Mouse (Mus musculus) liver, embryonic 15.5 days (tissue): ENCODE results near the gene Hcrt. TPM values are rescaled to one million over a fixed set of nuclear protein-coding genes. Genes with fewer than 3 reads are reported as not detected.

Experiments
- ATAC-seq: fragments of 200-750 bp; cut with Nextera tagmentation; 2 replicates; pipeline ENCODE4 v1.8.0; 2017; ENCODE audit warnings: moderate number of reproducible peaks, mild to moderate bottlenecking, moderate library complexity; ENCODE audit not compliant: insufficient read depth
- H3K27ac ChIP-seq: fragments of 300-500 bp; sonication (generic); replicated peaks from 2 replicates; pipeline ENCODE4 v1.5.1; 2015; ENCODE audit warnings: mild to moderate bottlenecking, inconsistent platforms
- H3K27me3 ChIP-seq: fragments of 300-500 bp; sonication (generic); 2 replicates; pipeline ENCODE4 v1.6.1; 2015; ENCODE audit warnings: mild to moderate bottlenecking, inconsistent platforms
- H3K36me3 ChIP-seq: fragments of 300-500 bp; sonication (generic); replicated peaks from 2 replicates; pipeline ENCODE4 v1.6.1; 2015; ENCODE audit warnings: moderate library complexity, mild to moderate bottlenecking, inconsistent platforms
- H3K4me1 ChIP-seq: fragments of 300-500 bp; sonication (generic); replicated peaks from 2 replicates; pipeline ENCODE4 v1.6.1; 2015; ENCODE audit warnings: inconsistent platforms
- H3K4me2 ChIP-seq: fragments of 300-500 bp; sonication (generic); 2 replicates; pipeline ENCODE4 v1.6.1; 2015; ENCODE audit warnings: moderate library complexity, mild to moderate bottlenecking, inconsistent platforms
- H3K4me3 ChIP-seq: fragments of 300-500 bp; sonication (generic); replicated peaks from 2 replicates; pipeline ENCODE4 v1.5.1; 2015; ENCODE audit warnings: mild to moderate bottlenecking, inconsistent platforms
- H3K9ac ChIP-seq: fragments of 300-500 bp; sonication (generic); 2 replicates; pipeline ENCODE4 v1.6.1; 2015; ENCODE audit warnings: moderate library complexity, mild to moderate bottlenecking, inconsistent platforms
- H3K9me3 ChIP-seq: fragments of 300-500 bp; sonication (generic); replicated peaks from 2 replicates; pipeline ENCODE4 v1.6.1; 2016; ENCODE audit warnings: inconsistent platforms
- WGBS: fragments of 180-500 bp; shearing (Covaris S2); methylation state at CpG from one replicate; pipeline ENCODE4 v1.1.7; 2015; ENCODE audit warnings: mixed read lengths; ENCODE audit not compliant: insufficient replicate concordance; 5-methylcytosine and 5-hydroxymethylcytosine counted together
- polyA plus RNA-seq: library from polyadenylated mRNA; unstranded; fragments of >200 nt; fragmentation: Nextera tagmentation; extraction: Ambion mirVana; gene quantifications from 2 replicates; pipeline ENCODE4 v1.2.1, GENCODE M21; 2015

Hcrt gene
- polyA plus RNA-seq, 1 experiment from 2014 or later: not detected

DNA sequence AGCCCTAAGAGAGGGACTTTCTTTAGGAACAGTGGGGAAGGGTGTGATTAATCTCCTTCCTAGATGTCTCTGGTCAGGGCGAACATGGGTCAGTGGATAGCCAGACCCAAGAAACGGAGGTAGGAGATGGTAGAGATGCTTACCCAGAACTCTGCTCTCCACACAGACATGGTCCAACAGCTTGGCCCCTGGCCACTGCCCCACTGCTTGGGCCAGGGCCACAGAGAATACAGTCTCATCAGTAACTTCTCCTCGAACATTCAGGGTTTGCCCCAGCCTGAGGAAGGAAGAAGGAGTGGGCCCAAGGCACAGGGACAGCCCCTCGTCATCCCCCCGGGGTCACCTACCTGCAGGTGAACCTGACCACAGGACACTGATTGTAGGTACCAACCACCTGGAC lies 5.1 kb upstream of the Hcrt start:
- Histone ChIP-seq H3K36me3 (no peaks in the 10 kb centered on the region), H3K4me3 (no peak overlapping the region), H3K9ac (no peak overlapping the region), H3K4me1 (peaks cover 13% of the 10 kb centered on the region), H3K9me3 (no peaks in the 10 kb centered on the region), H3K27me3 (peaks cover 6% of the 10 kb centered on the region), H3K4me2 (no peak overlapping the region), H3K27ac (no peak overlapping the region)
- no peak for ATAC-seq
- WGBS: 69% methylated on average over 5 of the region's 5 CpGs

DNA sequence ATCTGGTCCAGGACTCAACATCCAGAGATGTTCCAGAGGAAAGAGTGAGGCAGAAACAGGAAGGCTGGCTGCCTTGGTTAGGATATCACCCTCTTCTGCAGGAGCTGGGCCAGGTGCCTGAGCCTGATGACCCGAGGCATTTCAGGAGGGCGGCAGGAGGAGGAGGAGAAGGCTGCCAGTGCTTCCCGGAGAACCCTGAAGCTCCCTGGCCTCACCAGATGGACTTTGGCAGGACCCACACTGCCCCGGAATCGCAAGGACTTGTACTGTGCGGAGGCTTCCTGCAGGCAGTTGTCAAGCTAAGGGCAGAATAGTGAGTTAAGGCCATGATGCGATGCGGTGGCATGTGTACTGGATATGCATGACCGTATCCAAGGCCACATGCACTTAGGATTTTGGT lies 4.0 kb upstream of the Hcrt start:
- Histone ChIP-seq H3K4me2 (no peak overlapping the region), H3K4me3 (no peak overlapping the region), H3K36me3 (no peaks in the 10 kb centered on the region), H3K9me3 (no peaks in the 10 kb centered on the region), H3K27me3 (peaks cover 18% of the 10 kb centered on the region), H3K27ac (no peak overlapping the region), H3K9ac (no peak overlapping the region), H3K4me1 (peaks cover 16% of the 10 kb centered on the region)
- ATAC-seq: no peak
- WGBS: 78% methylated on average over 9 of the region's 9 CpGs

DNA sequence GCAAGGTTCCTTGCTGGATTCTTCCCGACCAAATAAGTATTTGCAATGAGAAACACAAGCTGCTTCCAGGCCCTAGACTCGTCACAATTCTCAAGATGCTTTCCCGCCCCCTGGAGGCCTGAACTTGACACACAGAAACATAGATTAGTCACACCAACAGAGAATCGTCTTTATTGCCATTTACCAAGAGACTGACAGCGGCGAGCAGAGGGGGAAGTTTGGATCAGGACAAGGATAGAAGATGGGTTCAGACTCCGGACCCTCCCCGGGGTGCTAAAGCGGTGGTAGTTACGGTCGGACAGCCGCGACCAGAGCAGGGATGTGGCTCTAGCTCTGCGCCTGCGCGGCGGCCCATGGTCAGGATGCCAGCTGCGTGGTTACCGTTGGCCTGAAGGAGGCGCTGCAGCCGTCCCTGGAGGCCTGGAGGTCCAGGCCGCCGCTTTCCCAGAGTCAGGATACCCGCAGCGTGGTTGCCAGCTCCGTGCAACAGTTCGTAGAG lies 1.1 kb downstream of the Hcrt start:
- Histone ChIP-seq H3K4me2 (peak overlapping the region; percentile 81), H3K9ac (no peak overlapping the region; the same call in 1 of the 2 replicates), H3K36me3 (no peaks in the 10 kb centered on the region), H3K4me3 (peak overlapping the region; percentile 53), H3K9me3 (no peaks in the 10 kb centered on the region), H3K27ac (no peak overlapping the region), H3K27me3 (peaks cover 66% of the 10 kb centered on the region), H3K4me1 (peaks cover 26% of the 10 kb centered on the region)
- under 1% methylated on average over 27 of the region's 27 CpGs for WGBS
- ATAC-seq: peak; percentile 61

DNA sequence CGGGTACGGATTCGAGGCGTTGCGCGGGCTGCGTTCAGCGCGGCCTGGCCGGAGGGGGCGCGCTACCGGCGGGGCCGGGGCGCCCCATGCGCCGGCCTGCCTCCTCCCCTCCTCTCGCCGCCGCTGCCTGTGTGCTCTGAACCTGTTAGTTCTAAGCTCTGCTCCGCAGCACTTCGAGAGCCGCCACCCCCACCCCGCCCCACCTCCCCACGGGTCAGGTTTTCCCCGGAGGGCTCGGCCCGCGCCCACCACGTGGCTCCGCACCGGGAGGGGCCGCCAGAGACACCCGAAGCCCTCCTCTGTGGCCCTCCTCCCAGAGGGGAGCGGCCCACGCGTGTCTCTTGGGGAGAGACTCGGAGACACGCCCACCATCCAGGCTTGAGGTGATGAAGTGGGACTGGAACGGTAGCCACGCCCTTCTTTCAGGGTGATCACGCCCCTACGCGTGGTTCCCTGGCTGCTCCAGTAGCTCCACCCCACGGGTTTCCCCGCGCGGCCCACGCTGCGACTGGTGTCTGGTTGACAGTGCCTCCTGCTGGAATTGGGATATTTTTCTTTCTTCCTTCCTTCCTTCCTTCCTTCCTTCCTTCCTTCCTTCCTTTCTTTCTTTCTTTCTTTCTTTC lies 3.0 kb downstream of the Hcrt start, which contains the start of gene Kcnh4:
TSS of gene Kcnh4 (minus strand) at position 332 of the 623 bp plus-strand sequence.
- Histone ChIP-seq H3K36me3 (no peaks in the 10 kb centered on the region), H3K27ac (no peak within 1 kb of the TSS), H3K27me3 (peaks cover 84% of the 10 kb centered on the region), H3K9ac (no peak within 1 kb of the TSS), H3K4me1 (peaks cover 26% of the 10 kb centered on the region), H3K4me2 (peak within 1 kb of the TSS; percentile 72), H3K4me3 (peak within 1 kb of the TSS; percentile 44), H3K9me3 (no peaks in the 10 kb centered on the region)
- ATAC-seq: 0 out of 2 replicates have a peak, but pooled peaks have one; percentile 22
- under 1% methylated on average over 51 of the region's 51 CpGs for WGBS

DNA sequence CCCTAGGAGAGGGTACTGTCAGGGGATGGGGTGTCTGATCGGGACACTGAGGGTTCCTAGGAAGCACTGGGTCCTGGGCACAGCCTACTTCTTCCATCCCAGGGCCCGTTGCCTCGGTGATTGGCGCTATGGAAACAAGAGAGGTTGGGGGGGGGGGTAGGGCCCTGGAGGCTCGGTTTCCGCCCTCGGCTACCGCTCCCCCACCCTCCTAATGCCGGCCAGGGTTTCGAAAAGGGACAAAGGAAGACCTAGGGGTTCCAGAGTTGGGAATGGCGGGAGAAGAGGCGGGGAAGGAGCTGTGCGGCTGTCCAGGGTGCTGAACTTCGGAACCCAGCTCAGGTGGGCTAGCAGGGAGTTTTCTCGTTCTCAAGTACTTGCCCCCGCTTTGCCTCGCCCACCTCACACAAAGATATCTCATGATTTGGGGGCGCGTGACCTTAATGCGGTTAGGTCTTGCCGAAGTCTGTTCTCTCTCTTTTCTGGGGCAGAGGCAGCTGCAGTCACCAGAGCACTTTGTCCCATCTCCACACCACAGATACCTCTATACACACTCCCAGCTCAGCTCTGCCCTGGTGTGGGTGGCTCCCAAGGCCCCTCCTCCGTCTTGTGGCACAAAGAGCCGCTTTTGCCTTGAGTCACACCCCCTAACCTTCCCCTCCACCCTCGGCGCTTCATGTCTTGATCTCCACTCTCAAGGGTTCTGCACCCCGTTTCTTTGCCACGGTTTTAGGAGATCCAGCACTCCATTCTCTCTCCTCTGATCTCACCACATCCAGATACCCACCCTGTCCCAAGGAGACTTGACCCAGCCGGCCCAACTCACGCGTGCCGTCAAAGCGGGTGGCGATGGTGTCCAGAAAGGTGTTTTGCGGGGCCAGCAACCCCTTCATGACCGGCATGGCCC lies 3.8 kb downstream of the Hcrt start:
- Histone ChIP-seq H3K36me3 (no peaks in the 10 kb centered on the region), H3K4me3 (peak overlapping the region; percentile 44), H3K27me3 (peaks cover 92% of the 10 kb centered on the region), H3K4me2 (peak overlapping the region; percentile 72), H3K9ac (no peak overlapping the region), H3K9me3 (no peaks in the 10 kb centered on the region), H3K27ac (no peak overlapping the region), H3K4me1 (peaks cover 26% of the 10 kb centered on the region)
- ATAC-seq: no peak
- WGBS: 3% methylated on average over 35 of the region's 35 CpGs

DNA sequence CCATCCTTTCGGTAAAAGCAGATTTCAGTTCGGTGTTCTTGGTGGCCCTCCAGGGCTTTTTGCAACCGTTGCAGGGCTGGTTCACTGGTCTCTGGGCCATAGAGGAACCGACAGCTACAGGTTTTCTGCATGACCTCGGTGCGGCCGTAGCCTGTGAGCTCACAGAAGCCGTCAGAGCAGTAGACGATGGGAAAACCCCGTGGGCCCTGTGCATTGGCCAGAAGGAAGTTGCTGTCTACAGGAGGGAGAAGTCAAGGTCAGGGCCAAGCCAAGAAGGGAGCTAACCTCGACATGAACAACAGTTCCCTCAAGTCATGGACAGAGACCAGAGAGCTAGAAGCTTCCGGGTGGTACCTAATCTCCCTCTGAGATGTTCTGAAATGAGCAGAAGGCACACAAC lies 5.2 kb downstream of the Hcrt start:
- Histone ChIP-seq H3K27ac (no peak overlapping the region), H3K4me1 (peaks cover 26% of the 10 kb centered on the region), H3K9ac (no peak overlapping the region), H3K36me3 (no peaks in the 10 kb centered on the region), H3K9me3 (no peaks in the 10 kb centered on the region), H3K4me2 (no peak overlapping the region), H3K27me3 (peaks cover 94% of the 10 kb centered on the region), H3K4me3 (no peak overlapping the region)
- 59% methylated on average over 12 of the region's 12 CpGs for WGBS
- no peak for ATAC-seq

DNA sequence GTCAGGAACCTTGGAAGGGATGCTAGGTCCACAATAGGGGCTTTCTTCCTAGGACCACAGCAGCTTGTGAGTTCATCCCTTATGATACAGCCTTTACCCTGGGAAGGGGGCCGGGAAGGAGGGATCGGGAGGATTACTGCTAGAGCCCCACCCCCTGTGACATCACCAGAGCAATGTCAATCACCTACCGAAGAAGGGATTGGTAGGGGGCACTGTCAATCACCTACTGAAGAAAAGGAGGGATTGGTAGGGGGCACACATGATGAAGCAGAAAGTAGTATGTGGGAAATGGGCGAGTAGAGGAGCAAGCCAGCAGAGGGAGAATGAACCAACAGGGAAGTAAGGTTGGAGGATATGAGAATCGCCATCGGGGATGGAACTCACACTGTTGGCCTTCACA lies 6.3 kb downstream of the Hcrt start:
- Histone ChIP-seq H3K36me3 (no peaks in the 10 kb centered on the region), H3K4me2 (no peak overlapping the region), H3K27ac (no peak overlapping the region), H3K9me3 (no peaks in the 10 kb centered on the region), H3K9ac (no peak overlapping the region), H3K4me1 (peaks cover 20% of the 10 kb centered on the region), H3K4me3 (no peak overlapping the region), H3K27me3 (peaks cover 94% of the 10 kb centered on the region)
- 57% methylated on average over 6 of the region's 6 CpGs for WGBS
- ATAC-seq: no peak

DNA sequence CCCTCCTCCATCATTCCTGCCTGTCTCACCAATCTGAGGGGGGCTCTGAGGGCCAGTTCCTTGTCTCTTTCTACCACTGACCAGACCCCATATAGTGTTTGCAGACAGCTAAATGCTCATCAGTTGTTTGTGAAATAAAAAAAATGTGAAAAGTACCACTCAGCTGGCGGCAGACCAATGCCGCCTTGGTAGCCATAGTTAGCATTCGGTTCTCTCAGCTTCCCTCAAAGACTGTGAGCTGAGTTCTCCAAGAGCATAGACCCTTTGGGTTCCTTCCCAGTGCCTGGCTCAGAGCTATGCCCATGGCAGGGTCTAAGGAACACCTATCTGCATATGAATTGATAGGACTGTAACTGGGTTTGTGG lies 8.1 kb downstream of the Hcrt start:
- Histone ChIP-seq H3K36me3 (no peaks in the 10 kb centered on the region), H3K9me3 (no peaks in the 10 kb centered on the region), H3K9ac (no peak overlapping the region), H3K4me2 (no peak overlapping the region), H3K4me1 (peaks cover 8% of the 10 kb centered on the region), H3K4me3 (no peak overlapping the region), H3K27me3 (peaks cover 90% of the 10 kb centered on the region), H3K27ac (no peak overlapping the region)
- WGBS: 84% methylated on average over 3 of the region's 3 CpGs
- ATAC-seq: no peak

DNA sequence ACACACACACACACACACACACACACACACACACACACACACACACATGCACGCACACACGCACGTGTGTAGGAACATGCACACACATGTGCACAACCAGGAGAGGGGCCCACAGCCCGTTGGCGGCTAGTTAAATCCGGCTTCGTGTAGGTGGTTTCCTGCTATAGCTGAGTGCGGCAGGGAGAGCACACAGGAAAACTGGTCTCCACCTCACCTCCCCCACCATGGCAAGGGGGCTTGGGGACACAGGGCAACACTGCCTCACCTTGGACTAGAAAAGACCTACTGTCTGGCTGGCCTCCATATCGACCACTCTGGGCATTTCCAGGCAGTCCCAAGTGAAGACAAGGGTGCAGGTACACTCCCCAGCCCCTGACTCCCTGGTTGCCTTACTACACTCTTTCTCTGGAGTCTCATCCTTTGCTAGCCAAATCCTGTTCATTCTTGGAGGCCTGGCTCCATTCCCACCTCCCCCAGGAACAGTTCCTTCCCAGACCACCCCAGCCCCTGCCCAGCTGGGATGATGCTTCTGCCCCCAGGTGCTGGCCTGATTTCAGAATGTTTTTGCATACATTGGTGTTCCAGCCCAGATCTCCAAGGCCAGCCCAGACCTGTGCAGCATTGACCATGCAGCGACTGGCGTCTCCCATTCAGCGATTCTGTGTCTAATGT lies 8.6 kb downstream of the Hcrt start:
- 68% methylated on average over 12 of the region's 12 CpGs for WGBS
- no peak for ATAC-seq
- Histone ChIP-seq H3K9ac (no peak overlapping the region), H3K27me3 (peaks cover 90% of the 10 kb centered on the region), H3K9me3 (no peaks in the 10 kb centered on the region), H3K27ac (no peak overlapping the region), H3K4me3 (no peak overlapping the region), H3K36me3 (no peaks in the 10 kb centered on the region), H3K4me1 (peaks cover 3% of the 10 kb centered on the region), H3K4me2 (no peak overlapping the region)

DNA sequence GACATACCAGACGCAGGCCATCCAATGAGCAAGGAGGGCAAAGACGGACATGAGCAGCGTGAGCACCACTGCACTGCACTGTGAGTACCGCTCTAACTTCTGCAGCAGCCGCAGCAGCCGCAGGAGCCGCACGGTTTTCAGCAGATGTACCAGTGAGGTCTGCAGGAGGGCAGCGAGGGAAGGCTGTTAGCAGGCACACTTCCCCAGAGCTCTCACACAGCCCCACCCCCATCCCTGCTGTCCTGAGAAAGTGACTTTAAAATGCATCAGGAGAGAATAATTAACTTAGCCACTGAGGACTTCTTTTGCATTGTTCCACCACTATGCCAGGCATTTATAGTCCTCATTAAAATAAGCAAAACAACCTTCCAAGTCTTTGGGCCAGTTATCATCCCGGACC lies 10.4 kb downstream of the Hcrt start:
- Histone ChIP-seq H3K36me3 (no peaks in the 10 kb centered on the region), H3K27ac (no peak overlapping the region), H3K4me1 (peaks cover 4% of the 10 kb centered on the region), H3K27me3 (peaks cover 89% of the 10 kb centered on the region), H3K4me2 (no peak overlapping the region), H3K4me3 (no peak overlapping the region), H3K9ac (no peak overlapping the region), H3K9me3 (no peaks in the 10 kb centered on the region)
- 40% methylated on average over 10 of the region's 10 CpGs for WGBS
- ATAC-seq: no peak

DNA sequence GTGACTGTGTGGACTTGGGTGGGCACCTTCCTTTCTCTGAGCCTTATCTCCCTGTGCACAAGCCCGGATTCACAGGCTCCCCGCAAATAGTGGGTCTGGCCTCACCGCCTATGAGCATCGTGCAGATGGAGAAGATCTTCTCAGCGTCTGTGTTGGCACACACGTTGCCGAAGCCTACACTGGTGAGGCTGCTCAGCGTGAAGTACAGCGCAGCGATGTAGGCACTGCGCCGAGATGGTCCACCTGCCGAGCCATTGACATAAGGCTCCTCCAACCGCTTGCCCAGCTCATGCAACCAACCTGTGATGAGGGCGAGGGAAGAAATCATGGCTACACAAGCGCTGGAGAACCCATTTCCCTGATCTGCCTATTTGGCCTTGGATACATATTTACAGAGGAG lies 12.6 kb downstream of the Hcrt start:
- Histone ChIP-seq H3K27me3 (peaks cover 81% of the 10 kb centered on the region), H3K27ac (no peak overlapping the region), H3K4me3 (no peak overlapping the region), H3K4me1 (peaks cover 16% of the 10 kb centered on the region), H3K9me3 (no peaks in the 10 kb centered on the region), H3K4me2 (no peak overlapping the region), H3K9ac (no peak overlapping the region), H3K36me3 (no peaks in the 10 kb centered on the region)
- 71% methylated on average over 16 of the region's 16 CpGs for WGBS
- ATAC-seq: no peak
